Mouse (Mus musculus): ENCODE data around the gene Gm13271. TPM values are rescaled to one million over a fixed set of nuclear protein-coding genes. Genes with fewer than 3 reads are reported as not detected.

Gm13271 gene
- polyA plus RNA-seq, 1 experiment from 2014 or later: not detected

Other genes starting within 250 kb of the Gm13271 start
- not detected in 2 replicates for gene Ifnb1, start 232.1 kb upstream of the Gm13271 start, polyA plus RNA-seq (2015; fragmentation: Nextera tagmentation; extraction: Ambion mirVana)
- not detected in 2 replicates for gene Ifna15, start 196.6 kb upstream of the Gm13271 start, polyA plus RNA-seq (2015; fragmentation: Nextera tagmentation; extraction: Ambion mirVana)
- not detected in 2 replicates for gene Ifna14, start 183.1 kb upstream of the Gm13271 start, polyA plus RNA-seq (2015; fragmentation: Nextera tagmentation; extraction: Ambion mirVana)
- not detected in 2 replicates for gene Ifna9, start 162.5 kb upstream of the Gm13271 start, polyA plus RNA-seq (2015; fragmentation: Nextera tagmentation; extraction: Ambion mirVana)
- not detected in 2 replicates for gene Ifna12, start 151.5 kb upstream of the Gm13271 start, polyA plus RNA-seq (2015; fragmentation: Nextera tagmentation; extraction: Ambion mirVana)
- not detected in 2 replicates for gene C87499, start 120.5 kb upstream of the Gm13271 start, polyA plus RNA-seq (2015; fragmentation: Nextera tagmentation; extraction: Ambion mirVana)
- not detected in 2 replicates for gene Ifna13, start 110.4 kb upstream of the Gm13271 start, polyA plus RNA-seq (2015; fragmentation: Nextera tagmentation; extraction: Ambion mirVana)
- not detected in 2 replicates for gene Ifna16, start 77.9 kb upstream of the Gm13271 start, polyA plus RNA-seq (2015; fragmentation: Nextera tagmentation; extraction: Ambion mirVana)
- not detected in 2 replicates for gene Ifna2, start 71.0 kb upstream of the Gm13271 start, polyA plus RNA-seq (2015; fragmentation: Nextera tagmentation; extraction: Ambion mirVana)
- gene Ifnab, start 63.5 kb upstream of the Gm13271 start, polyA plus RNA-seq (2015; fragmentation: Nextera tagmentation; extraction: Ambion mirVana): not detected in 2 replicates
- gene Gm26566, start 33.1 kb upstream of the Gm13271 start, polyA plus RNA-seq (2015; fragmentation: Nextera tagmentation; extraction: Ambion mirVana): 1.3 and 1.4 TPM in 2 replicates
- 95.4 and 97.6 TPM in 2 replicates for gene Klhl9, start 32.4 kb upstream of the Gm13271 start, polyA plus RNA-seq (2015; fragmentation: Nextera tagmentation; extraction: Ambion mirVana)
- 0.31 and 0.36 TPM in 2 replicates for gene Gm13283, start 5.3 kb downstream of the Gm13271 start, polyA plus RNA-seq (2015; fragmentation: Nextera tagmentation; extraction: Ambion mirVana)
- gene Gm13290, start 19.0 kb downstream of the Gm13271 start, polyA plus RNA-seq (2015; fragmentation: Nextera tagmentation; extraction: Ambion mirVana): not detected in 2 replicates
- not detected in 2 replicates for gene Gm13289, start 22.1 kb downstream of the Gm13271 start, polyA plus RNA-seq (2015; fragmentation: Nextera tagmentation; extraction: Ambion mirVana)
- not detected in 2 replicates for gene Gm13272, start 25.0 kb downstream of the Gm13271 start, polyA plus RNA-seq (2015; fragmentation: Nextera tagmentation; extraction: Ambion mirVana)
- 0.58 TPM in 1 of 2 replicates, not detected in the other for gene Ifnz, start 27.3 kb downstream of the Gm13271 start, polyA plus RNA-seq (2015; fragmentation: Nextera tagmentation; extraction: Ambion mirVana)
- gene Gm13276, start 30.8 kb downstream of the Gm13271 start, polyA plus RNA-seq (2015; fragmentation: Nextera tagmentation; extraction: Ambion mirVana): 0.37 TPM in 1 of 2 replicates, not detected in the other
- gene Gm13277, start 33.8 kb downstream of the Gm13271 start, polyA plus RNA-seq (2015; fragmentation: Nextera tagmentation; extraction: Ambion mirVana): not detected in 2 replicates
- gene Gm13278, start 36.7 kb downstream of the Gm13271 start, polyA plus RNA-seq (2015; fragmentation: Nextera tagmentation; extraction: Ambion mirVana): not detected in 2 replicates
- gene Gm13275, start 39.6 kb downstream of the Gm13271 start, polyA plus RNA-seq (2015; fragmentation: Nextera tagmentation; extraction: Ambion mirVana): not detected in 2 replicates
- not detected in 2 replicates for gene Gm13279, start 42.5 kb downstream of the Gm13271 start, polyA plus RNA-seq (2015; fragmentation: Nextera tagmentation; extraction: Ambion mirVana)
- gene Gm13285, start 44.8 kb downstream of the Gm13271 start, polyA plus RNA-seq (2015; fragmentation: Nextera tagmentation; extraction: Ambion mirVana): 0.96 and 1.8 TPM in 2 replicates
- not detected in 2 replicates for gene Gm13287, start 48.4 kb downstream of the Gm13271 start, polyA plus RNA-seq (2015; fragmentation: Nextera tagmentation; extraction: Ambion mirVana)
- gene Gm13288, start 50.7 kb downstream of the Gm13271 start, polyA plus RNA-seq (2015; fragmentation: Nextera tagmentation; extraction: Ambion mirVana): 0.05 TPM in 1 of 2 replicates, not detected in the other
- not detected in 2 replicates for gene Ifna7, start 61.4 kb downstream of the Gm13271 start, polyA plus RNA-seq (2015; fragmentation: Nextera tagmentation; extraction: Ambion mirVana)
- gene Ifna11, start 65.1 kb downstream of the Gm13271 start, polyA plus RNA-seq (2015; fragmentation: Nextera tagmentation; extraction: Ambion mirVana): not detected in 2 replicates
- not detected in 2 replicates for gene Ifna6, start 72.5 kb downstream of the Gm13271 start, polyA plus RNA-seq (2015; fragmentation: Nextera tagmentation; extraction: Ambion mirVana)
- gene Ifna5, start 80.7 kb downstream of the Gm13271 start, polyA plus RNA-seq (2015; fragmentation: Nextera tagmentation; extraction: Ambion mirVana): not detected in 2 replicates
- gene Ifna4, start 87.0 kb downstream of the Gm13271 start, polyA plus RNA-seq (2015; fragmentation: Nextera tagmentation; extraction: Ambion mirVana): not detected in 2 replicates
- gene Ifna1, start 95.2 kb downstream of the Gm13271 start, polyA plus RNA-seq (2015; fragmentation: Nextera tagmentation; extraction: Ambion mirVana): not detected in 2 replicates
- not detected in 2 replicates for gene Ifne, start 125.3 kb downstream of the Gm13271 start, polyA plus RNA-seq (2015; fragmentation: Nextera tagmentation; extraction: Ambion mirVana)

Measured in kidney, embryonic 16.5 days (tissue).